Mouse (Mus musculus) bone marrow macrophage, adult 2 months (primary cell): ENCODE results near the gene Slc39a11. TPM values are rescaled to one million over a fixed set of nuclear protein-coding genes. Genes with fewer than 3 reads are reported as not detected.

ENCODE experiments used
- H3K27ac ChIP-seq: 2 replicates; pipeline ENCODE4 v1.5.1; 2012; ENCODE audit warnings: low read depth, low read length; ENCODE audit not compliant: insufficient read depth
- H3K4me1 ChIP-seq: 2 replicates; pipeline ENCODE4 v1.6.1; 2012; ENCODE audit warnings: low read length; ENCODE audit not compliant: control insufficient read depth, insufficient read depth
- H3K4me3 ChIP-seq: 2 replicates; pipeline ENCODE4 v1.5.1; 2012; ENCODE audit warnings: mild to moderate bottlenecking, low read length, moderate library complexity; ENCODE audit not compliant: insufficient read depth
- CTCF ChIP-seq: IDR thresholded peaks from 2 replicates; pipeline ENCODE4 v1.5.1; 2012; ENCODE audit warnings: low read depth, mild to moderate bottlenecking, low read length, moderate library complexity
- POLR2A ChIP-seq: IDR thresholded peaks from 2 replicates; pipeline ENCODE4 v1.6.1; 2012; ENCODE audit warnings: mild to moderate bottlenecking, low read depth, low read length, borderline replicate concordance
- polyA plus RNA-seq: library from polyadenylated mRNA; stranded (reverse); fragments of >200 nt; gene quantifications from 2 replicates; pipeline ENCODE4 v1.2.4, GENCODE M21; 2012; ENCODE audit not compliant: missing spikeins, insufficient read depth, insufficient read length

Gene Slc39a11
- polyA plus RNA-seq, 1 experiment = 24.3 TPM

DNA sequence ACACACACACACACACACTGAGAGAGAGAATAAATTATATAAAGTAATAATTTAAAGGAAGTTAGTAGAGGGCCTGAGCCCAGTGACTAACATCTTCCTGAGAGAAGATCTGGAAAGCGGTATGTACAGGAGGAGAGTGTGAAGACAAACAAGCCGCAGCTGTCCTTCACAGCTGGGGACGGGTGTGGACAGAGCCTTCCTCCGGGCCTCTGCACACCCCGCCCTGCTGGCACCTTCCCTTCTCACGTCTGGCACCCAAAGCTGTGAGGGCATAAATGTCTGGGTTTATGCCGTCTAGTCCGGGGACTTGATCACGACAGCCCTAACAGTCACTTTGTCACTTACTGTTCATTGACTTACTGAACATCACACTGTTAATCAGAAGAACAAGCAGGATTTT lies 173.2 kb downstream of the Slc39a11 start:
- Histone ChIP-seq H3K27ac (no peak overlapping the region), H3K4me3 (no peak overlapping the region), H3K4me1 (peaks cover 5% of the 10 kb centered on the region; the same call in 1 of the 2 replicates)
- TF ChIP-seq POLR2A (no peak), CTCF (no peak)

DNA sequence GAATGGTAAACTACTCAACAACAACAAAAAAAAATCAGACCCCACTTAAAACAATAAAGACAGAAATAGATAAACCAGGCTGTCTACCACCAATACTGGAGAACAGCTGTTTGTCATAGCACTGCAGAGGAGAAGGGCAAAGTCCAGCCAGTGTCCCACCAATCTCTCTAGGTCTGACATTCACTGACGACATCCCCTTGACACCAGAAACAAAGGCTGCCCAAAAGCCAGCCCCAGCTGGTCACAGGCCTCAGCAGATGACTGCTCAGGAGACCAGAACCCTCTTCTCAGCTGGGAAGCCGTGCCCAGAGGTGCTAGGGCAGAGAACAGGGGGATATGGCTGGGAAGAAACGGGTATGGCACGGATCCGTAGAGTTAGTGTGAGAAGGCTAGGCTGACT lies 174.4 kb downstream of the Slc39a11 start:
- H3K27ac ChIP-seq = no peak overlapping the region
- TF ChIP-seq POLR2A = no peak
- TF ChIP-seq CTCF = no peak
- no peak overlapping the region for H3K4me3 ChIP-seq
- H3K4me1 ChIP-seq = peaks cover 11% of the 10 kb centered on the region

- TF ChIP-seq CTCF (no peak), POLR2A (no peak)
- Histone ChIP-seq H3K27ac (no peak overlapping the region), H3K4me1 (peaks cover 17% of the 10 kb centered on the region), H3K4me3 (no peak overlapping the region)
Measured at GRCm38 (mm10) chr11:113473998-113474534, 175.8 kb downstream of the Slc39a11 start.

- Histone ChIP-seq H3K4me3 (no peak overlapping the region), H3K4me1 (peaks cover 17% of the 10 kb centered on the region), H3K27ac (no peak overlapping the region)
- no peak for TF ChIP-seq CTCF
Measured at GRCm38 (mm10) chr11:113471936-113472335, 177.9 kb downstream of the Slc39a11 start.

- TF ChIP-seq CTCF = no peak
- TF ChIP-seq POLR2A = no peak
- Histone ChIP-seq H3K4me3 (no peak overlapping the region), H3K4me1 (peaks cover 17% of the 10 kb centered on the region), H3K27ac (no peak overlapping the region; the same call in 1 of the 2 replicates)
Measured at GRCm38 (mm10) chr11:113469919-113470785, 179.7 kb downstream of the Slc39a11 start.

- H3K4me3 ChIP-seq = no peak overlapping the region
- H3K27ac ChIP-seq = no peak overlapping the region
- H3K4me1 ChIP-seq = peaks cover 17% of the 10 kb centered on the region
- TF ChIP-seq CTCF = no peak
- TF ChIP-seq POLR2A = no peak
Measured at GRCm38 (mm10) chr11:113468016-113468415, 181.9 kb downstream of the Slc39a11 start.

- peaks cover 17% of the 10 kb centered on the region for H3K4me1 ChIP-seq
- TF ChIP-seq POLR2A = no peak
- TF ChIP-seq CTCF = no peak
- H3K4me3 ChIP-seq = no peak overlapping the region
Measured at GRCm38 (mm10) chr11:113467313-113467811, 182.5 kb downstream of the Slc39a11 start.

GRCm38 (mm10) chr11:113460118-113460517 lies 189.8 kb downstream of the Slc39a11 start:
- no peaks in the 10 kb centered on the region; the same call in 1 of the 2 replicates for H3K4me1 ChIP-seq

More at GRCm38 (mm10) chr11:113467313-113467811, 182.5 kb downstream of the Slc39a11 start:
- H3K27ac ChIP-seq = no peak overlapping the region

DNA sequence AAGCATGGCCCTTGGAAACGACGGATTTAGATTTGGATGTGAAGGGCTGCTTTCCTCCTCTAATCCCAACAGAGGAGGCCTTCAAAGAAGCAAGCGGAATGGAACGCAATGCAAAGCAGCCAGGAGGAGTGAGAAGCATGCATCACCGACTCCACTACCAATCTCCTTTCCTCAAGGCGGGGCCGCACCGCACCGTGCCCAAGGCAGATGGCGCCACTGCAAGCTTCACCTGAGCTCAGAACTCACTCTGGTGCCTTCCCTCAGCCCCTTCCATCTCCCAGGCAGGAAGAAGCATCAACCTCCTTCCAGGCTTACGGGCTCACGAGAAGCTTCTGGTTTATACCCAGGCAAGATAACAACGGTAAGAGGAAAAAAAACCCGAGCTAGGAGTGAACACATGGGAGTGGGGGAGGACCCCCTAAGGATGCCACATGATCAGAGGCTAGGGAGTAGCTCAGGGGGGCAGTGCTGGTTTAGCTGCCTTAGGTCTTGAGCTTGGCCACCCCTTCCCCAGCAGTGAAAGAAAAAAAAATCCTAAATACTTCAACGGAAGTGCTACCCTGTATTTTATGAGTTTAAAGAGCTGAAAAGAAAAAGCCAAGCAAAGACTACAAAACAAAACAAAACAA lies 191.2 kb downstream of the Slc39a11 start:
- H3K4me1 ChIP-seq = no peaks in the 10 kb centered on the region
- H3K27ac ChIP-seq = no peak overlapping the region
- TF ChIP-seq CTCF (no peak), POLR2A (no peak)
- no peak overlapping the region for H3K4me3 ChIP-seq

More at GRCm38 (mm10) chr11:113460118-113460517, 189.8 kb downstream of the Slc39a11 start:
- Histone ChIP-seq H3K4me3 (no peak overlapping the region), H3K27ac (no peak overlapping the region)
- TF ChIP-seq CTCF = no peak
- TF ChIP-seq POLR2A = no peak
